In the genomic region with DNA sequence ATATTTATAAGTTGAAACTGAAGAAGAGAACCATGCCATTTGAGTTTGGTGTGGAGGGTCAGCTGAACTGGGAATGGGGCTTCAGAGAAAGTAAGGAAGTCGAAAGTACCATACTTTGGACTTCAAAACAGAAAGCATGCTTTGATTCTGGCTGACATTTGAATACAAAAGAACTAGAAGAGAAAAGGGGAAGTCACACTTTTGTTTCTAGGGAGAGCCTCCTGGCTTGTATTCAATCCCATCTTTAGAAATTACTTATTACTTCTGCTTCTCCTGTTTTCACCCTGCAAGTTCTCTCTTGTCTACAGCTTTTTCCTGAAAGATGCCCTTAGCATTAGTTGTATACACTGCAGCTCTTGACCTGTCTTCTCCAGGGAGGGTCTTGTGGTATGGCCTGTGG, we compare ENCODE assay signal across 14 mouse cellular contexts.
"Had no signal": no experiment of that assay in that cellular context is flagged by ENCODE, and none has a peak within 500 bp of the region (broad histone marks: within the 10 kb centered on the region; RNA-seq: fewer than 3 reads in every experiment).

No protein-coding gene starts in this region.

- ATAC-seq: lung, postnatal 0 days; midbrain, embryonic 13.5 days had no signal

- H3K4me1 ChIP-seq: limb, embryonic 10.5 days; midbrain, embryonic 13.5 days; neural tube, embryonic 12.5 days had no signal

- H3K27ac ChIP-seq: limb, embryonic 10.5 days; liver, embryonic 15.5 days; midbrain, embryonic 13.5 days; neural tube, embryonic 12.5 days; stomach, postnatal 0 days had no signal

- H3K9me3 ChIP-seq: limb, embryonic 10.5 days; liver, embryonic 15.5 days; midbrain, embryonic 13.5 days; neural tube, embryonic 12.5 days had no signal

- H3K27me3 ChIP-seq: liver, embryonic 15.5 days; midbrain, embryonic 13.5 days; neural tube, embryonic 12.5 days had no signal

- H3K9ac ChIP-seq: liver, embryonic 15.5 days; midbrain, embryonic 13.5 days; neural tube, embryonic 12.5 days had no signal

- H3K4me3 ChIP-seq: limb, embryonic 10.5 days; liver, embryonic 15.5 days; midbrain, embryonic 13.5 days; neural tube, embryonic 12.5 days had no signal

- DNase-seq: kidney, adult 11 months; kidney, postnatal 14 days; lung, adult 2 months; lung, postnatal 36 days; right cerebral cortex, postnatal 4 days; spleen, adult 18-20 months; thymus, postnatal 14 days had no signal

- H3K4me2 ChIP-seq: liver, embryonic 11.5 days; liver, embryonic 15.5 days; midbrain, embryonic 13.5 days; neural tube, embryonic 12.5 days had no signal
